Mouse (Mus musculus) left cerebral cortex, adult 9 months (tissue): Measurements from ENCODE around the gene 4930522H14Rik.

Experiments
- DNase-seq, 2 experiments: peaks; one replicate each; pipeline ENCODE4 v3.0.0; 2022; ENCODE audit warnings: low spot score in 2 of 2

4930522H14Rik gene

DNA sequence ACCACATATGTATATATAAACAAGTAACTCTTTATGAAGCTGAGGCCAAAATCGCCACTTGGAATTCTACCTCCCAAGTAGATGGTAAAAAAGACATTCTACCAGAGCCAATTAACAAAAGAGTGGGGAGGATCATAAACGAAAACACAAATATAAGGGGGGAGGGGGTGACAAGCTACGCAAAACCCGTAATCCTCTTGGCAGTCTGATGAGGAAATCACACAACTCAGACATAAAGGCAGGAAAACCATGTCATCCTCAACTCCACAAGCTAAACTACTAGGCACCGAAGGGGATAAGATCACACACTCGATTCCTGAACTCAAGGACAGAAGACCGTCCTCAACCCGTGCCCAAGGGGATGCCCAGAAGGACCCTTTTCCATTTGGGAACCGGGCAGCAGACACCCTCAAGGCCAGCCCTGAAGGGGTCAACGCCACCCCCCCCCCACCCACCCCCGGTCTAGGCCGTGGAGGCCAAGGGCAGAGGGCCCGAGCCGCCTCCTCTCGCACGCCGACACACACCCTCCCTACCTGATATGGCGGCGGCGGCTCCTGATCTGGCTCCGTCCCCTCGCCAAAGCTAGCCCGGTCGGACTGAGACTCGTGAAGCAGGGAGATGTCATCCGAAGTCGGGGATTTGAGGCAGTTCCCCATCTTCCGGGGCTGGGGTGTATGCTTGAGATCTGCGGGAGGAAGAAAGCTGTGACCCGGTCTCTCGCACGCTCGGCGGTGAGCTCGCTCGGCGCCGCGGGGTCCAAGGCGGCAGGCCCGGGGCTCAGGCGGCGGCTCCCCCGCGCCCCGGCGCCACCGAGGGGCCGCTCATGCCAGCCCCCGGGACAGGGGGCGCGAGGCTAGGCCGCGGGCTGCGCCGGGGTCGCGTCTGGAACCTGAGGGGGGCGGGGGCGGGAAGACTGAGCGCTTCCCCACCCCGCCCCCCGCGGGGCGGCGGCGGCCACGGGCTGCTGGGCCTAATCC is 55.2 kb downstream of the 4930522H14Rik start:
- peak in 1 of 2 experiments; percentile 34 for DNase-seq

DNA sequence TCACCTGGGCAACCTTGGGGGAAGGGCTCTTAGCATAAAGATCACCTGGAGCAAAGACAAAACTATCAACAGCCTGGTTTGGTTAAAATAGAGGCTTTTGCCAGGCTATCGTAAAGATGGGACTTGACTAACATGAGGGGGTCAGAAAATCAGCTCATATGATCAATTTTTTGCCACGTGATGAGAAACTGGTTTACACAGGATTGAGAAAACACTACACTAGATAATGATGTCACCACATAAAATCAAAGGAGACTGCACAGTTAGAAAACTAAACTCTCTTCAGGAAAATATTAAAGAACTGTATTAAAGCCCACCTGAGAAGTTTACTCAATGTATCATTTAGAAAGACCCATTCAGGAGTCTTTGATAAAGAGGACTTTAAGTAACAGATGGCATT is 56.0 kb downstream of the 4930522H14Rik start:
- no peak for DNase-seq

DNA sequence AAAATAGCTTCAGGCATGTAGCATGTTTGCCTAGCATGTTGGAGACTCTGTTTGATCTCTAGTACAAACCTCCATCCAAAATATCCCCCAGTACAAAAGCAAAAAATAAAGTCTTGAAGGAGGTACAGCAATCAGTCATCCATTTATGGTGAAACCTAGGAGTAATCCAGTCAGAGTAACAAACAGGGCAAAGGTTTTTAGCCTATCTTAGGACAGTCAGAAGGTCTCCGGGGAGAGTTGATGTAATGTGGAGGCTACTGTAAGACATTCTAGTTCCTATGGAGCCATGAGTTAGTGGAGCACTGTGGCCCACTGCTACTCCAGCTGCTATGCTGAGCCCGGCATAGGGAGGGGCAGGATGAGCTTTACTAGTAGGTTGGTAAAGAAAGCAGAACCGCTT is 58.5 kb downstream of the 4930522H14Rik start:
- DNase-seq = no peak

DNA sequence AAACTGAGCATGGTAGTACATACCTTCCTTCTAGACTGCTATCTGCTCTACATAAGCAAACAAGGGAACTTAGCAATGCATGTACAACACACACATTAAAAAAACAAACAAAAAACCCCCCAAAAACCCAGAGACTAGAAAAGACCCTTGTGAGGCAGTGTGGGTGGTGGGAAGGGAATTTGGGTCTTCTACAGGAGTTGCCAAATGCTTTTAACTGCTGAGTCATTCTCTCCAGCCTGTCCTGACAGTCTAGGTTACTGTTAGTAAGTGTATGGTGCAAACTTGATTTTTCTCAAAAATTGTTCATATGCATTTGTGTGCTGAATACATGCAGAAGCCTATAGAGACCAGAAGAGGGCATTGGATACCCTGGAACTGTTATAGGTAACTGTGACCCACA is 59.5 kb downstream of the 4930522H14Rik start:
- DNase-seq = no peak

DNA sequence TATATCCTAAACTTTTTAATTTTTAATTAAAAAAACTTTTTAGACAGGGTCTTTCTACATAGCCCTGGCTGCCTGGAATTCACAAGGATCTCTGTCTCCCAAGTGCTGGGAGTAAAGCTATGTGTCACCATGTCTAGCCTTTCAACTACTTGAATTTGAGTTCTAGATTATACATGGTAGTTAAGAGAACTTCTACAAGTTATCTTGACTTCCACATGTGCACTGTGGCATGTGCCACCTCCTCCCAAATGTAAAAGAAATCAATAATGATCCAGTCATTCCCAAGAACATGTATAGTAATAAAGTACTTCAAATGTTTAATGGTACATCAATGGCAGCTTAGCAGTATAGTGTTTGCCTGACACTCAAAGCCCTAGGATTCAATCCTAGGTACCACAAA is 63.4 kb downstream of the 4930522H14Rik start:
- no peak for DNase-seq

DNA sequence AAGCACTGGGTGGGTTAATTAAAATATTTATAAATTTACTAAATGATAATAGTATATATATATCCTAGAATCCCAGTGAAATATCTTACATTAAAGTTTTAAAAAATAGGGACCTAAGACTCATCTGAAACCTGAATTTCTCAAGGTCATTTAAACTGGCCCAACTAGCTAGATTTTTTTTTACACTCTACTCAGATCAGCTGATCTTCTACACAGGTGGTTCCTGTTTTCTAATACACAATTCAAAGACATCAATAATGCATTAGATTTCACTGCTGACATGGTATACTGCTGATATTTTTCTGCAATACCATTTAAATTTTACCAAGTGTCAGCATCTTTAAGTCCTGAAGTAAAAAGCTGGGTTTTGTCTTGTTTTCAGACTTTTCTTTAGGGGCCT is 67.2 kb downstream of the 4930522H14Rik start:
- DNase-seq = no peak

DNA sequence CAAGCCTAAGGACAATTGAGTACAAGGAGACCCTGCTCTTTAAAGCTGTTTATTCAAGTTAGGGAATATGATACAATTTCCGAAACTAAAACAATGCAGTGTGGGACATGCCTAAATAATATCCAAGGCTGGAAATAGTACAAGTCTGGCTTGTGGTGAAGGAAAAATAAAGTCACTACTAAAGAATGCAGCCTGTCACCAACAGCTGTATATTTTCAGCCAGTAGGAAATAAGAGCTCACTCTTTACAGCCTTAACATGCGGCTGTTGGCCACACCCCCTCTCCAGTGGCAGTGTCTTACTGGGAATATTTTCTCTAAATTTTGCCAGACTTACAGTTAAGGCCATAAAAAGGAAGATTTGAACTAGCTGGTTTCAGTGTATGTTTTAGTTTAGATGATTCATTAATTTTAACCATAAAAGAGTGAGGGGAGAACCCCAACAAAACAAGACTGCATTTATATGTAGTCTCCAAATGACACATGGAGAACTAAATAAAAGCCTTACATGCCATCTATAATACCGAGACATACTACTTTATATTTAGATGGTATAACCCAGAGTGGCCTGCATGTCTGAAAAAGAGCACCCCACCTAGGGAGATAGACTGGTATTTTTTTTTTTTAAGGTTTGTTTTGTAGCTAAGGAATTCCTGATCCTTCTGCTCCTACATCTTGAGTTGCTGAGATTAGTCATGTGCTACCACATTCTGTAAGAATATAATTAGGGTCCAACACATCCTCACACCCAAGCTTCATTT is 70.5 kb downstream of the 4930522H14Rik start:
- no peak for DNase-seq

DNA sequence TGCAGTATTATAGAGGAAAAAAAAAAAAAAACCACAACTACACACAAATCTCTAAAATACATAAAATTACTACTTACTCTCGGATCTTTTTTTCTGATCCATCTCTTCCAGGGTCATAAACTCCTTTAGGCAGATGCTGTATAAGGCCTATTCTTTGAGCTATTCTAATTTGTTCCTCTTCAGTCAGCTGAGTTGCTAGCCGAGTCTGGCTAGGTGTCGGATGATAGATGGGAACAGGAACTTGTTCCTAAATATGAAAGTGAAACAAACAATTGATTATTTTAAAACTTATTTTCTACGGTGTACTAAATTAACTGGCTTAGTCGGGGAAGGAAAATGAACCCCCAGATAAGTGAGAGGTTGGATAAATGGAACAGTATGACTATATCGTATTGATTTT is 74.3 kb downstream of the 4930522H14Rik start:
- DNase-seq = no peak
